Mouse (Mus musculus) stomach, postnatal 0 days (tissue): ENCODE measurements around the gene Lrrc23. TPM values are rescaled to one million over a fixed set of nuclear protein-coding genes. Genes with fewer than 3 reads are reported as not detected.

Experiments used
- ATAC-seq: fragments of 200-750 bp; cut with Nextera tagmentation; 2 replicates; pipeline ENCODE4 v1.8.0; 2017; ENCODE audit not compliant: low FRiP score, low TSS enrichment
- DNase-seq: peaks from one replicate; pipeline ENCODE4 v3.0.0-alpha.2; 2016; ENCODE audit warnings: low spot score
- H3K27ac ChIP-seq: fragments of 300-500 bp; sonication (generic); replicated peaks from 2 replicates; pipeline ENCODE4 v1.5.1; 2014; ENCODE audit warnings: mild to moderate bottlenecking, control low read depth
- H3K27me3 ChIP-seq: fragments of 300-500 bp; sonication (generic); 2 replicates; pipeline ENCODE4 v1.6.1; 2014; ENCODE audit warnings: low read length; ENCODE audit not compliant: control insufficient read depth, insufficient read depth
- H3K36me3 ChIP-seq: fragments of 300-500 bp; sonication (generic); 2 replicates; pipeline ENCODE4 v1.6.1; 2014; ENCODE audit warnings: low read length, mixed read lengths; ENCODE audit not compliant: control insufficient read depth, insufficient read depth
- H3K4me1 ChIP-seq: fragments of 300-500 bp; sonication (generic); replicated peaks from 2 replicates; pipeline ENCODE4 v1.6.1; 2014; ENCODE audit warnings: antibody characterized with exemption; ENCODE audit not compliant: control insufficient read depth, insufficient read depth
- H3K4me2 ChIP-seq: fragments of 300-500 bp; sonication (generic); replicated peaks from 2 replicates; pipeline ENCODE4 v1.6.1; 2014; ENCODE audit warnings: low read depth, mild to moderate bottlenecking, control low read depth, moderate library complexity
- H3K4me3 ChIP-seq: fragments of 300-500 bp; sonication (generic); 2 replicates; pipeline ENCODE4 v1.5.1; 2014; ENCODE audit warnings: low read depth, low read length, control low read depth
- H3K9ac ChIP-seq: fragments of 300-500 bp; sonication (generic); 2 replicates; pipeline ENCODE4 v1.6.1; 2014; ENCODE audit warnings: mild to moderate bottlenecking, low read length, control low read depth, mixed read lengths
- H3K9me3 ChIP-seq: fragments of 300-500 bp; sonication (generic); 2 replicates; pipeline ENCODE4 v1.6.1; 2016; ENCODE audit warnings: low read length; ENCODE audit not compliant: control insufficient read depth
- CTCF ChIP-seq: IDR thresholded peaks from 2 replicates; pipeline ENCODE4 v1.5.1; 2016; ENCODE audit warnings: antibody characterized with exemption, low read depth, mild to moderate bottlenecking, moderate library complexity
- EP300 ChIP-seq: optimal IDR thresholded peaks from 2 replicates; pipeline ENCODE3; 2016; ENCODE audit warnings: antibody characterized with exemption
- WGBS: fragments of 180-500 bp; shearing (Covaris S2); extraction: QIAGEN DNeasy Blood & Tissue Kit; methylation state at CpG from one replicate; pipeline ENCODE4 v1.1.7; 2014; 5-methylcytosine and 5-hydroxymethylcytosine counted together
- polyA plus RNA-seq: library from polyadenylated mRNA; unstranded; fragments of >200 nt; fragmentation: Nextera tagmentation; extraction: Ambion mirVana; gene quantifications from 2 replicates; pipeline ENCODE4 v1.2.1, GENCODE M21; 2015

Gene Lrrc23
- polyA plus RNA-seq, 1 experiment from 2014 or later = 0.19 TPM

DNA sequence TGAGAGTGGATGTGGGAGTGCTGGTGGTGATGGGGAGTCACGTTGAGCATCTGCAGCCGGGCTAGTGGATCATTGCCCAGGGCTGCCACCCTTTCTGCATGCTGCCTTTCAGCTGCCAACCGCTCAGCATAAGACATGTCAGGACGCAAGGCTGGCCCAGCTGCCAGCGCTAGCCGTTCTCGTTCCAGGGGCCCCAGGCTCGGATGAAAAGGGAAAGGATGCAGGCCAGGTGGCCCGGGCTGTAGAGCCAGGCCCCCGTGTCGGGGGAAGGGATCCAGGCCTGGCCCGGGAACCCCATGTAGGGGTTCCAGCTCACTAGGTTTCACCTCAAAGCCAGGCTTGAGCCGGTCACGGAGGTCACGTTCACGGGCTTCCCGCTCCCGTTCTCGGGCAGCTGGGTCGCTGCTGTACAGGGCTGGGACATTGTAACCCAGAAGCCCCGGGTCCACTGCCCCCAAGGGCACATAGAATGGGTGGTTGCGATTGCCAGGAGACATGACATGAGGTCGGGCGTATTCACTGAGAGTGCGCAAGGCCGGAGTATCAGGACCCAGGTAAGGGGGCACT is 34.7 kb downstream of the Lrrc23 start:
- H3K9ac ChIP-seq = peak overlapping the region; percentile 48
- peaks cover 2% of the 10 kb centered on the region; the same call in 1 of the 2 replicates for H3K4me1 ChIP-seq
- WGBS = 70% methylated on average over 26 of the region's 26 CpGs
- peak overlapping the region; percentile 49 for H3K27ac ChIP-seq
- ATAC-seq (peak; percentile 0; the same call in 1 of the 2 replicates), DNase-seq (no peak)
- peaks cover 22% of the 10 kb centered on the region for H3K36me3 ChIP-seq
- TF ChIP-seq CTCF (no peak), EP300 (no peak)
- peak overlapping the region; percentile 100 for H3K4me2 ChIP-seq
- H3K27me3 ChIP-seq = no peaks in the 10 kb centered on the region
- H3K9me3 ChIP-seq = no peaks in the 10 kb centered on the region
- H3K4me3 ChIP-seq = peak overlapping the region; percentile 59; the same call in 1 of the 2 replicates

DNA sequence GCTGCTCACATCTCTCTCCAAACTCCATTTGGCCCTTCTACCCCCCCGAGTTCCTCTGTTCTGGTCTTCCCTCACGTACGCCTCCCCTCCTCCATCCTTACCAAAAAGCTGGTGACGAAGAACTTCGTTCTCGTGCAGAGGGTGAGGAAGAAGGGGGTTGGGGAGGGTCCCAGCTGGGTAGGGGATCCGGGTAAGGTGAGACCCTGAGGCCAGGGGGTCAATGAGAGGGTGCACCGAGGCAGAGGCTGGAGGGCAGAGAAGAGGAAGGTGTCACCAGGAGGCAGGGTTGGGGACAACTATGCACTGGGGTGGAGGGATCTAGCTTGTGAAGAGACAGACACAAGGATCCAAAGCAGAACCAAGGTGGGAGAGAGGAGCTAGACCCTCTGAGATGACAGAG is 35.9 kb downstream of the Lrrc23 start:
- TF ChIP-seq EP300 = no peak
- no peak for TF ChIP-seq CTCF
- Histone ChIP-seq H3K4me2 (no peak overlapping the region), H3K9me3 (no peaks in the 10 kb centered on the region), H3K4me1 (peaks cover 3% of the 10 kb centered on the region; the same call in 1 of the 2 replicates), H3K9ac (0 out of 2 replicates have a peak overlapping the region, but pooled peaks have one; percentile 23), H3K4me3 (no peak overlapping the region), H3K27ac (no peak overlapping the region), H3K36me3 (peaks cover 15% of the 10 kb centered on the region), H3K27me3 (no peaks in the 10 kb centered on the region)
- ATAC-seq = no peak
- 91% methylated on average over 8 of the region's 8 CpGs for WGBS
- no peak for DNase-seq

DNA sequence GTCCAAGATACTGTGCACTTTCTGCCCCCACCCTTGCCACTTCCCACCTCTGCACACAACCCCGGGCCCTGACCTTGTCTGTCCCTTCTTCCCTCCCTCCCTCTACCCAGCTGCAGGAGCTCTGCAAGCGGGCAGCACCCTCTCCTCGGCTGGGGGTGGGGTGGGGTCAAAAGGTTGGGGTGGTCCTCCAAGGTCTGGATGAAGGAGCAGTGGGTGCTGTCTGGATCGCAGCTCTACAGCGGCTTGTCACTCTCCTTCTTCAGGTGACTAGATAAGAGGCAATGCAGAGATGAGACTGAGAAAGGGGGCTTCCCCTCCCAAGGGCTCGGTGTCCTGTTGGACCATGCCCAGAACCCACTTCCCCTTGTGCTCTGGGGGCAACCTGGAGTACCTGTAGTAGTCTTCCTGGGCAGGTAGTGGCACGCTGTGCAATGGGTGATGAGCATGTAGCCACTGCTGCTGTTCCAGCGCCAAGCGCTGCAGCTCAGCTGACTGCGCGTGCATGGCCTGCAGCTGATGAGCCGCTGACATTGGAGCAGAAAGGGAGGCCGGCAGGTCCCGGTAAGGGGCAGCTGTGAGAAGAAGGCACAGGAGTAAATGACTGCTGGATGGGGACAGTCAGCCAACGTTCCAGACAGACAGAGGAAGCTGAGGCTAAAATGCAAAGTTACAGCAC is 36.5 kb downstream of the Lrrc23 start:
- DNase-seq (no peak), ATAC-seq (no peak)
- Histone ChIP-seq H3K36me3 (peaks cover 15% of the 10 kb centered on the region), H3K4me1 (peaks cover 3% of the 10 kb centered on the region; the same call in 1 of the 2 replicates), H3K4me3 (no peak overlapping the region), H3K9ac (no peak overlapping the region), H3K27me3 (no peaks in the 10 kb centered on the region), H3K4me2 (no peak overlapping the region), H3K27ac (no peak overlapping the region), H3K9me3 (no peaks in the 10 kb centered on the region)
- WGBS = 91% methylated on average over 15 of the region's 15 CpGs
- TF ChIP-seq EP300 = no peak
- TF ChIP-seq CTCF = no peak

DNA sequence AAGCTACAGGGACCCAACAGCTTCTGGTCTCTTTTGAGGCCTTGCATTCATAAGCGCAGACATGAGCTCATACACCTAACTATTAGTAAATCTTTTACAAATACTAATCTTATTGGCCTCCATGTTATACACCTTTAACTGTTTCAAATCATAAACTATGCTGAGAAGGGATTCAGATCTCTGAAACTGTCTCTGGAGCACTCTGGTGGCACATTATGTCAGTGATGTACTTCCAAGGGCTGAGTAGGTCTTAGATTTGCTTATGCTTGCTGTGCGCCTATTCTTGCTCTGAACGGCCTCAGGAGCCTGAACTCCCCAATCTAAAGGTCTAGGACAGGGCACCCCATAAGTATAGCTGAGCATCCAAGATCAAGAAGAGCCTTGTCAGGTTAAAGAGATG is 37.7 kb downstream of the Lrrc23 start:
- H3K4me1 ChIP-seq = peaks cover 3% of the 10 kb centered on the region; the same call in 1 of the 2 replicates
- H3K4me2 ChIP-seq = peak overlapping the region; percentile 92
- no peaks in the 10 kb centered on the region for H3K27me3 ChIP-seq
- no peak for DNase-seq
- no peak for TF ChIP-seq CTCF
- no peak for TF ChIP-seq EP300
- ATAC-seq = no peak
- peak overlapping the region; percentile 98 for H3K27ac ChIP-seq
- peak overlapping the region; percentile 54; the same call in 1 of the 2 replicates for H3K4me3 ChIP-seq
- peak overlapping the region; percentile 78 for H3K9ac ChIP-seq
- peaks cover 11% of the 10 kb centered on the region for H3K36me3 ChIP-seq
- 68% methylated on average over 3 of the region's 3 CpGs for WGBS
- H3K9me3 ChIP-seq = no peaks in the 10 kb centered on the region

DNA sequence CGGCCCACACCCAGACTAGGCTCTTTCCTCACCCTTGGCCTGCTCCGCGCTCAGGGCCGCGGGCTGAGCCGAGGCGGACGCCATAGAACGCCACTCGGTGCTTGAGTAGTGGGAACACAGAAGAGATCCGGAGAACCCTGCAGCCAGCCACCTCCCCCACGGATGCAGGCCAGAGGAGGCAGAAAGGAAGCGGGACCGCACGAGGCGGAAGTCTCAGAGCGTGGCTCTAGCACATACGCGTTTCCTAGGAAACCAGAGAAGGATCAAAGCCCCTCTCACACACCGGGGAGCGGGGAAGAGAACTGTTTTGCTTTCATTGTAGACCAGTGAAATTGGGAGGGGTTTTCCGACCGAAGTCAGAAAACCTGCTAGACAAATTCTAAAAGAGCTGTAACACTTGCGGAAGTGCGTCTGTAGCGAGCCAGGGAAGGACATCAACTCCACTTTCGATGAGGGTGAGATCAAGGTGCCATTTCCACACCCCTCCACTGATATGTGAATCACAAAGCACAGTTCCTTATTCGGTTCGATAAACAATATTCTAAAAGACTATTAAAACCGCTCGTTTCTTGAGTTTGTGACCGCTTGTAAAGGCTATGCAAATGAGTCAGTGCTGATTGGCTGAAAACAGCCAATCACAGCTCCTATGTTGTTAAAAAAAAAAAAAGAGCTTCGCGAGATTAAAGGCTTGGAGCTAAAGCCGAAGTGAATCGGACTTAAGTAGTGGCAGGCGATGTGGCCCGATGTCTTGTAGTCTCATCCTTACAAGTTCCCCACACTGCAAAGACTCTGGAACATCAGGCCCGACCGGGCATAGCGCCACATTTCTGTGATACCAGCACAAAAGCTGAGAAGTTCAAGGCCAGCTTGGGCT is 38.4 kb downstream of the Lrrc23 start, which contains the start of gene Grcc10:
Gene Grcc10 (minus strand): TSS at position 487 of the 874 bp plus-strand sequence.
- DNase-seq (peak; percentile 88), ATAC-seq (peak; percentile 71)
- Histone ChIP-seq H3K27me3 (no peaks in the 10 kb centered on the region), H3K4me2 (peak within 1 kb of the TSS; percentile 92), H3K9ac (peak within 1 kb of the TSS; percentile 78), H3K4me1 (peaks cover 3% of the 10 kb centered on the region; the same call in 1 of the 2 replicates), H3K27ac (peak within 1 kb of the TSS; percentile 98), H3K4me3 (peak within 1 kb of the TSS; percentile 54), H3K9me3 (no peaks in the 10 kb centered on the region), H3K36me3 (peaks cover 11% of the 10 kb centered on the region)
- WGBS = under 1% methylated on average over 41 of the region's 41 CpGs
- TF ChIP-seq EP300 (peak; percentile 68), CTCF (no peak)
